Mouse (Mus musculus): ENCODE results near the gene Cldn34c4.

Gene Cldn34c4

GRCm38 (mm10) chrX:127736454-127736853 lies at the start of gene Cldn34c4:
Gene Cldn34c4, minus strand, starts transcription at chrX:127736554.
- in situ Hi-C loops (cut with MseI, MboI) = no loop called here

- in situ Hi-C loops (cut with MseI, MboI) = no loop called here
These were observed 10.7 kb upstream of the Cldn34c4 start for GRCm38 (mm10) chrX:127747062-127747461.

Measured in mouse trophoblast stem cell (cell line).